Mouse (Mus musculus) stomach, embryonic 16.5 days (tissue): ENCODE measurements around the gene Chml. TPM values are rescaled to one million over a fixed set of nuclear protein-coding genes. Genes with fewer than 3 reads are reported as not detected.

Source experiments
- ATAC-seq: fragments of 200-750 bp; cut with Nextera tagmentation; 2 replicates; pipeline ENCODE4 v1.8.0; 2017; ENCODE audit warnings: moderate number of reproducible peaks, moderate TSS enrichment; ENCODE audit not compliant: insufficient read depth, low FRiP score
- H3K27ac ChIP-seq: fragments of 300-500 bp; sonication (generic); 2 replicates; pipeline ENCODE4 v1.5.1; 2014; ENCODE audit warnings: low read length
- H3K27me3 ChIP-seq: fragments of 300-500 bp; sonication (generic); 2 replicates; pipeline ENCODE4 v1.6.1; 2014; ENCODE audit warnings: low read length, control low read depth, mixed read lengths; ENCODE audit not compliant: control insufficient read depth, insufficient read depth
- H3K36me3 ChIP-seq: fragments of 300-500 bp; sonication (generic); 2 replicates; pipeline ENCODE4 v1.6.1; 2014; ENCODE audit warnings: low read length; ENCODE audit not compliant: control insufficient read depth, insufficient read depth
- H3K4me1 ChIP-seq: fragments of 300-500 bp; sonication (generic); 2 replicates; pipeline ENCODE4 v1.6.1; 2014; ENCODE audit warnings: low read length, control low read depth, mixed read lengths; ENCODE audit not compliant: control insufficient read depth, insufficient read depth
- H3K4me2 ChIP-seq: fragments of 300-500 bp; sonication (generic); 2 replicates; pipeline ENCODE4 v1.6.1; 2014; ENCODE audit warnings: low read depth, low read length, mixed read lengths
- H3K4me3 ChIP-seq: fragments of 300-500 bp; sonication (generic); replicated peaks from 2 replicates; pipeline ENCODE4 v1.5.1; 2014; ENCODE audit warnings: mild to moderate bottlenecking, low read length
- H3K9ac ChIP-seq: fragments of 300-500 bp; sonication (generic); 2 replicates; pipeline ENCODE4 v1.6.1; 2014; ENCODE audit warnings: low read length
- H3K9me3 ChIP-seq: fragments of 300-500 bp; sonication (generic); replicated peaks from 2 replicates; pipeline ENCODE4 v1.6.1; 2016; ENCODE audit warnings: low read length, control low read depth; ENCODE audit not compliant: control insufficient read depth
- WGBS: fragments of 180-500 bp; shearing (Covaris S2); extraction: QIAGEN DNeasy Blood & Tissue Kit; methylation state at CpG from one replicate; pipeline ENCODE4 v1.1.7; 2014; 5-methylcytosine and 5-hydroxymethylcytosine counted together
- polyA plus RNA-seq: library from polyadenylated mRNA; unstranded; fragments of >200 nt; fragmentation: Nextera tagmentation; extraction: Ambion mirVana; gene quantifications from 2 replicates; pipeline ENCODE4 v1.2.1, GENCODE M21; 2015

Gene Chml
- 3.0 and 3.4 TPM in 2 replicates for polyA plus RNA-seq

GRCm38 (mm10) chr1:175692246-175692996 is at the start of gene Chml, which contains the start of gene Opn3:
TSS of gene Chml (minus strand) at chr1:175692901.
TSS of gene Opn3 (minus strand) at chr1:175692776.
- Histone ChIP-seq H3K4me1 (no peaks in the 10 kb centered on the region), H3K9me3 (no peaks in the 10 kb centered on the region), H3K36me3 (no peaks in the 10 kb centered on the region), H3K9ac (peak within 1 kb of the TSS; percentile 83), H3K27ac (peak within 1 kb of the TSS; percentile 75), H3K27me3 (no peaks in the 10 kb centered on the region), H3K4me3 (peak within 1 kb of the TSS; percentile 64), H3K4me2 (peak within 1 kb of the TSS; percentile 71)
- WGBS: under 1% methylated on average over 73 of the region's 73 CpGs
- peak; percentile 98 for ATAC-seq

- no peak overlapping the region for H3K27ac ChIP-seq
- no peaks in the 10 kb centered on the region for H3K9me3 ChIP-seq
- peak; percentile 79 for ATAC-seq
- 0 out of 2 replicates have a peak overlapping the region, but pooled peaks have one; percentile 8 for H3K4me2 ChIP-seq
- no peak overlapping the region for H3K4me3 ChIP-seq
- 28% methylated on average over 7 of the region's 7 CpGs for WGBS
- H3K4me1 ChIP-seq: no peaks in the 10 kb centered on the region
- H3K9ac ChIP-seq: no peak overlapping the region
- no peaks in the 10 kb centered on the region for H3K36me3 ChIP-seq
- no peaks in the 10 kb centered on the region for H3K27me3 ChIP-seq
Measured at GRCm38 (mm10) chr1:175725771-175726170, 33.1 kb upstream of the Chml start.

- ATAC-seq: no peak
- Histone ChIP-seq H3K9ac (no peak overlapping the region), H3K4me2 (no peak overlapping the region), H3K27ac (no peak overlapping the region), H3K27me3 (no peaks in the 10 kb centered on the region), H3K4me3 (no peak overlapping the region), H3K9me3 (no peaks in the 10 kb centered on the region), H3K36me3 (no peaks in the 10 kb centered on the region), H3K4me1 (no peaks in the 10 kb centered on the region)
- WGBS: 86% methylated on average over 9 of the region's 9 CpGs
Measured at GRCm38 (mm10) chr1:175716832-175717231, 24.1 kb upstream of the Chml start.

GRCm38 (mm10) chr1:175712338-175712909 is 19.7 kb upstream of the Chml start:
- Histone ChIP-seq H3K4me3 (no peak overlapping the region), H3K36me3 (no peaks in the 10 kb centered on the region), H3K4me1 (no peaks in the 10 kb centered on the region), H3K9me3 (no peaks in the 10 kb centered on the region), H3K27me3 (no peaks in the 10 kb centered on the region), H3K4me2 (no peak overlapping the region), H3K27ac (no peak overlapping the region), H3K9ac (no peak overlapping the region)
- peak; percentile 44; the same call in 1 of the 2 replicates for ATAC-seq
- 70% methylated on average over 11 of the region's 11 CpGs for WGBS

- ATAC-seq: no peak
- H3K4me3 ChIP-seq: no peak overlapping the region
- H3K4me2 ChIP-seq: no peak overlapping the region
Measured at GRCm38 (mm10) chr1:175708013-175708412, 15.3 kb upstream of the Chml start.

GRCm38 (mm10) chr1:175707599-175707998 is 14.9 kb upstream of the Chml start:
- H3K36me3 ChIP-seq: no peaks in the 10 kb centered on the region

More at GRCm38 (mm10) chr1:175708013-175708412, 15.3 kb upstream of the Chml start:
- Histone ChIP-seq H3K9me3 (no peaks in the 10 kb centered on the region), H3K4me1 (no peaks in the 10 kb centered on the region), H3K27me3 (no peaks in the 10 kb centered on the region), H3K36me3 (no peaks in the 10 kb centered on the region), H3K27ac (no peak overlapping the region), H3K9ac (no peak overlapping the region)

GRCm38 (mm10) chr1:175701145-175701544 is 8.4 kb upstream of the Chml start:
- Histone ChIP-seq H3K27me3 (no peaks in the 10 kb centered on the region), H3K4me3 (no peak overlapping the region), H3K36me3 (no peaks in the 10 kb centered on the region), H3K9me3 (no peaks in the 10 kb centered on the region), H3K27ac (no peak overlapping the region), H3K4me2 (no peak overlapping the region), H3K9ac (no peak overlapping the region), H3K4me1 (no peaks in the 10 kb centered on the region)
- ATAC-seq: peak; percentile 33; the same call in 1 of the 2 replicates
- 57% methylated on average over 4 of the region's 4 CpGs for WGBS

More at GRCm38 (mm10) chr1:175707599-175707998, 14.9 kb upstream of the Chml start:
- no peak overlapping the region for H3K4me2 ChIP-seq
- WGBS: 58% methylated on average over 5 of the region's 5 CpGs
- ATAC-seq: no peak
- no peaks in the 10 kb centered on the region for H3K9me3 ChIP-seq
- no peaks in the 10 kb centered on the region for H3K4me1 ChIP-seq
- no peaks in the 10 kb centered on the region for H3K27me3 ChIP-seq
- H3K27ac ChIP-seq: no peak overlapping the region
- no peak overlapping the region for H3K4me3 ChIP-seq
- H3K9ac ChIP-seq: no peak overlapping the region

GRCm38 (mm10) chr1:175699796-175700195 is 7.1 kb upstream of the Chml start:
- Histone ChIP-seq H3K4me1 (no peaks in the 10 kb centered on the region), H3K4me3 (no peak overlapping the region), H3K9me3 (no peaks in the 10 kb centered on the region), H3K27me3 (no peaks in the 10 kb centered on the region), H3K36me3 (no peaks in the 10 kb centered on the region), H3K9ac (no peak overlapping the region), H3K4me2 (no peak overlapping the region), H3K27ac (no peak overlapping the region)
- no peak for ATAC-seq
- 28% methylated on average over 4 of the region's 4 CpGs for WGBS

- Histone ChIP-seq H3K36me3 (no peaks in the 10 kb centered on the region), H3K27ac (no peak overlapping the region), H3K27me3 (no peaks in the 10 kb centered on the region), H3K9me3 (no peaks in the 10 kb centered on the region), H3K4me2 (no peak overlapping the region), H3K9ac (no peak overlapping the region), H3K4me3 (no peak overlapping the region), H3K4me1 (no peaks in the 10 kb centered on the region)
- ATAC-seq: no peak
- WGBS: 56% methylated on average over 3 of the region's 3 CpGs
Measured at GRCm38 (mm10) chr1:175699375-175699774, 6.7 kb upstream of the Chml start.
